Mouse (Mus musculus) adrenal gland, adult 18-20 months (tissue): ENCODE data around the gene Cyp2ab1. TPM values are rescaled to one million over a fixed set of nuclear protein-coding genes. Genes with fewer than 3 reads are reported as not detected.
"Not testable (repeated sequence)": the region's sequence is repeated elsewhere in the genome, so short reads cannot be mapped to it uniquely, and the experiment has no call there.

Source experiments
- DNase-seq, 2 experiments: peaks; one replicate each; pipeline ENCODE4 v3.0.0; 2021 to 2022; ENCODE audit warnings: low spot score in 2 of 2
- long read RNA-seq, 2 experiments: library from polyadenylated mRNA; stranded (forward); transcript quantifications; one replicate each; pipeline ENCODE4 v2.0.0; 2021
- total RNA-seq, 2 experiments: library from RNA; stranded (reverse); gene quantifications; 1 replicate in 1 of 2; 2 replicates in 1 of 2; pipeline ENCODE4 v1.2.3; 2021

The Cyp2ab1 gene
- total RNA-seq, result under 1 TPM in 1 of 2 experiments, not detected in 1; 0.74 TPM
- long read RNA-seq, experiment 1, result 0 reads
- long read RNA-seq, experiment 2, result 0 reads

GRCm38 (mm10) chr16:20325286-20325685 is at the start of gene Cyp2ab1:
Gene Cyp2ab1 (minus strand): TSS chr16:20325404.
- no peak for DNase-seq

GRCm38 (mm10) chr16:20371731-20372130 is 46.5 kb upstream of the Cyp2ab1 start:
- DNase-seq, result peak in 1 of 2 experiments; percentile 11

- no peak for DNase-seq
These were observed 43.0 kb upstream of the Cyp2ab1 start for GRCm38 (mm10) chr16:20368221-20368620.

- DNase-seq, result no peak
These were observed 36.9 kb upstream of the Cyp2ab1 start for GRCm38 (mm10) chr16:20362121-20362520.

- DNase-seq, result not testable (repeated sequence)
These were observed 36.3 kb upstream of the Cyp2ab1 start for GRCm38 (mm10) chr16:20361496-20361895.

GRCm38 (mm10) chr16:20359643-20360295 is 34.6 kb upstream of the Cyp2ab1 start:
- no peak for DNase-seq

GRCm38 (mm10) chr16:20357837-20358236 is 32.6 kb upstream of the Cyp2ab1 start:
- DNase-seq, result no peak

GRCm38 (mm10) chr16:20354762-20355161 is 29.6 kb upstream of the Cyp2ab1 start:
- no peak for DNase-seq

GRCm38 (mm10) chr16:20354011-20354410 is 28.8 kb upstream of the Cyp2ab1 start:
- no peak for DNase-seq

GRCm38 (mm10) chr16:20345464-20345863 is 20.3 kb upstream of the Cyp2ab1 start:
- no peak for DNase-seq

- no peak for DNase-seq
These were observed 13.4 kb upstream of the Cyp2ab1 start for GRCm38 (mm10) chr16:20338616-20339015.

- no peak for DNase-seq
These were observed 9.7 kb upstream of the Cyp2ab1 start for GRCm38 (mm10) chr16:20334918-20335317.

- DNase-seq, result no peak
These were observed 3.1 kb upstream of the Cyp2ab1 start for GRCm38 (mm10) chr16:20328306-20328705.

GRCm38 (mm10) chr16:20323907-20324306 is 1.3 kb downstream of the Cyp2ab1 start:
- no peak for DNase-seq

GRCm38 (mm10) chr16:20322274-20322673 is 2.9 kb downstream of the Cyp2ab1 start:
- no peak for DNase-seq

- no peak for DNase-seq
These were observed 8.4 kb downstream of the Cyp2ab1 start for GRCm38 (mm10) chr16:20316770-20317169.

- DNase-seq, result no peak
These were observed 9.9 kb downstream of the Cyp2ab1 start for GRCm38 (mm10) chr16:20315266-20315665.

- no peak for DNase-seq
These were observed 12.9 kb downstream of the Cyp2ab1 start for GRCm38 (mm10) chr16:20312272-20312671.

GRCm38 (mm10) chr16:20301770-20302649 is 23.2 kb downstream of the Cyp2ab1 start, which contains the start of gene Parl:
Gene Parl (minus strand): TSS chr16:20302387.
- DNase-seq, result peak; percentile 73 to 84

- DNase-seq, result no peak
These were observed 25.1 kb downstream of the Cyp2ab1 start for GRCm38 (mm10) chr16:20300076-20300475.

GRCm38 (mm10) chr16:20280238-20280637 is 45.0 kb downstream of the Cyp2ab1 start:
- no peak for DNase-seq

- no peak for DNase-seq
These were observed 45.8 kb downstream of the Cyp2ab1 start for GRCm38 (mm10) chr16:20279395-20279794.
